Mouse (Mus musculus) ES-Bruce4 (cell line): Measurements from ENCODE around the gene Lipn. TPM values are rescaled to one million over a fixed set of nuclear protein-coding genes. Genes with fewer than 3 reads are reported as not detected.

ENCODE experiments used
- H3K27ac ChIP-seq: 2 replicates; pipeline ENCODE4 v1.5.1; 2012; ENCODE audit warnings: low read length, inconsistent platforms; ENCODE audit not compliant: insufficient read depth
- H3K27me3 ChIP-seq: 2 replicates; pipeline ENCODE4 v1.6.1; 2012; ENCODE audit warnings: mild to moderate bottlenecking, low read length, inconsistent platforms; ENCODE audit not compliant: control insufficient read depth, poor library complexity, insufficient read depth, severe bottlenecking
- H3K36me3 ChIP-seq: 2 replicates; pipeline ENCODE4 v1.6.1; 2012; ENCODE audit warnings: inconsistent platforms, mild to moderate bottlenecking, low read length, moderate library complexity; ENCODE audit not compliant: control insufficient read depth, poor library complexity, insufficient read depth, severe bottlenecking
- H3K4me1 ChIP-seq: one replicate; pipeline ENCODE4 v1.8.1; 2011; ENCODE audit warnings: low read length; ENCODE audit not compliant: control insufficient read depth, insufficient read depth
- H3K4me3 ChIP-seq: 2 replicates; pipeline ENCODE4 v1.5.1; 2011; ENCODE audit warnings: low read depth, mild to moderate bottlenecking, low read length
- H3K9ac ChIP-seq: 2 replicates; pipeline ENCODE4 v1.6.1; 2012; ENCODE audit warnings: low read depth, mild to moderate bottlenecking, inconsistent platforms; ENCODE audit not compliant: poor library complexity, severe bottlenecking
- H3K9me3 ChIP-seq: replicated peaks from 2 replicates; pipeline ENCODE4 v1.6.1; 2012; ENCODE audit warnings: mild to moderate bottlenecking, low read length, inconsistent platforms; ENCODE audit not compliant: control insufficient read depth, poor library complexity, insufficient read depth, severe bottlenecking
- CTCF ChIP-seq: IDR thresholded peaks from one replicate; pipeline ENCODE4 v1.8.1; 2011; ENCODE audit warnings: low read depth, low read length
- EP300 ChIP-seq: IDR thresholded peaks from 2 replicates; pipeline ENCODE4 v1.6.1; 2011; ENCODE audit warnings: low read depth, low read length; ENCODE audit not compliant: insufficient read depth
- POLR2A ChIP-seq: IDR thresholded peaks from one replicate; pipeline ENCODE4 v1.8.1; 2011; ENCODE audit warnings: low read length; ENCODE audit not compliant: insufficient read depth
- polyA plus RNA-seq: library from polyadenylated mRNA; stranded (reverse); fragments of >200 nt; gene quantifications from 2 replicates; pipeline ENCODE4 v1.2.4, GENCODE M21; 2011; ENCODE audit warnings: low read depth; ENCODE audit not compliant: missing spikeins, insufficient read depth, insufficient read length

Gene Lipn
- polyA plus RNA-seq, 1 experiment = not detected

DNA sequence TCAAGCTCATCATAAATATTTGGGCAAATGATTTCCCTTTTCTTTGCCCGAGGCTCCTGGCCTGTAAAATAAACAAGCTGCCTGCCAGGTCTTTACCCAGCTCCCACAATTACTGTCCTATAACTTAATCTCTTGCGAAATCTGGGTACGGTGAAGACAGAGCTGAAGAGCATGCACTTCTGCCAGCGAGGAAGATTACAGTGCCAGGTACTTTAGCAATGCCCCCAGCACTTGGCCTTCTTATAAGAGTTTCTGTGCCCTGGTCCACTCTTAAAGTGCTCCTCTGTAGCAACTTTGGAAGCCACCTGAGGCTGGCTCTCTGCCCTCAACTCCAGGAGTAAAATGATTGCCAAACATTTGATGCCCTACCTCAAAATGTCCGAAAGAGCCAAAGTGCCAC lies 28.2 kb downstream of the Lipn start:
- no peaks in the 10 kb centered on the region for H3K27me3 ChIP-seq
- H3K9me3 ChIP-seq = no peaks in the 10 kb centered on the region
- H3K4me3 ChIP-seq = no peak overlapping the region
- no peaks in the 10 kb centered on the region for H3K4me1 ChIP-seq
- H3K36me3 ChIP-seq = no peaks in the 10 kb centered on the region
- no peak overlapping the region for H3K9ac ChIP-seq
- no peak for TF ChIP-seq POLR2A
- TF ChIP-seq CTCF = no peak
- TF ChIP-seq EP300 = no peak
- H3K27ac ChIP-seq = no peak overlapping the region

DNA sequence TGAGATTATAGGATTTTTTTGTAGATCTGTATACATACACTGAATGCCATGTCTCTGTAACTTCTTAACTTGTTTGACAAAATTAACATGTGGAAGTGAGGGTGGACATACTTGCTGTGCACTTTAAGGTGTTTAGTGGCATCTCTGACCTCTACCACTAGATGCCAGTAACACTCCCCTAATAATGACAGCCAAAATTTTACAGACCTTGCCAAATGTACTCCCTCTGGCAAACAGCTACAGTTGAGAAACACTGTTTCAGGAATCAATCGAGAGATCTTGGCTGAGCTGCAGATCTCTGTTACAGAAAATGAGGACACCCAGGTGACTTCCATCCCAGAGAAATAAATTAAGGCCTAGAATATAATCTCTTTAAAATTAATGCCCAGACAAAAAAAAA lies 29.1 kb downstream of the Lipn start:
- Histone ChIP-seq H3K9me3 (no peaks in the 10 kb centered on the region), H3K27ac (no peak overlapping the region), H3K9ac (no peak overlapping the region), H3K4me1 (no peaks in the 10 kb centered on the region), H3K4me3 (no peak overlapping the region), H3K36me3 (no peaks in the 10 kb centered on the region), H3K27me3 (no peaks in the 10 kb centered on the region)
- no peak for TF ChIP-seq POLR2A
- TF ChIP-seq CTCF = no peak
- TF ChIP-seq EP300 = no peak

DNA sequence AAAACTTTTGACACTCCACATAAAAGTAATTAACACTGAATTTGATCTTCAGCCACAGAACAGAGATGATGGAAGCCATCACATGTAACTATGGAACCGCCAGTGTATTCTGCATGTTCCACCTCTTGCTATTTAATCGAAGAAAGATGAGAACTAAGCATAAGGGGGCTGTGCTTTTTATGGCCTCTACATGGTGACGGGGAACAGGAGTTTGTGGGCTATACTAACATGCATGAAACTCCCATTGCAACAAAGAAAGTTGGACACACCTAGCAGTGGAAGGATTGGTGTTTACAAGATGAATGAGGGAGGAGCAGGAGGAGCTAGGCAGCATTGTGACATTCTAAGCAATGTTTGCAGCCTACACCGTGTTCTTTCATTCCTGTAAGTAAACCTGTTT lies 33.5 kb downstream of the Lipn start, which contains the start of gene Lipm:
Lipm (plus strand) TSS at position 301 of the 400 bp plus-strand sequence.
- no peak within 1 kb of the TSS for H3K27ac ChIP-seq
- H3K4me1 ChIP-seq = no peaks in the 10 kb centered on the region
- no peak within 1 kb of the TSS for H3K9ac ChIP-seq
- H3K9me3 ChIP-seq = no peaks in the 10 kb centered on the region
- H3K4me3 ChIP-seq = no peak within 1 kb of the TSS
- H3K36me3 ChIP-seq = no peaks in the 10 kb centered on the region
- H3K27me3 ChIP-seq = no peaks in the 10 kb centered on the region
- TF ChIP-seq EP300 (no peak), POLR2A (no peak)

DNA sequence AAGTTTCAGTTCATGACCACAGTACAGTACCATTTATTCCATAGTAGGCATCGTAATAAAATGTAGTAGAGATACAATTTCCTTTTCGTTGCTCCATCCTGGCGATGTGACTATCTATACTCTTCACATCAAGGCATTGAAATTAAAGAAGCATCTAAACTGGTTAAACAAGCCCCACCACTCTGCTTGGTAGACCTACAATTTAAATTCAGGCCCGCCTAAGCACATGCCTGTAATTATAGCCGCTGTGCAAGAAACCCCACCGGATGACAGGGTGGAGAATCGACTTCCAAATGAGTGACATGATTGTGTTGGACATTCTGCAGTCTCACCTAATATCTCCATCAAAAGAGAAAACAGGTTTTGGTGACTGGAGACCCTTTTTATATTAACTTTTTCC lies 34.7 kb downstream of the Lipn start:
- Histone ChIP-seq H3K36me3 (no peaks in the 10 kb centered on the region), H3K27me3 (no peaks in the 10 kb centered on the region), H3K9me3 (no peaks in the 10 kb centered on the region), H3K9ac (no peak overlapping the region), H3K27ac (no peak overlapping the region), H3K4me3 (no peak overlapping the region), H3K4me1 (no peaks in the 10 kb centered on the region)
- TF ChIP-seq CTCF (no peak), POLR2A (no peak), EP300 (no peak)

DNA sequence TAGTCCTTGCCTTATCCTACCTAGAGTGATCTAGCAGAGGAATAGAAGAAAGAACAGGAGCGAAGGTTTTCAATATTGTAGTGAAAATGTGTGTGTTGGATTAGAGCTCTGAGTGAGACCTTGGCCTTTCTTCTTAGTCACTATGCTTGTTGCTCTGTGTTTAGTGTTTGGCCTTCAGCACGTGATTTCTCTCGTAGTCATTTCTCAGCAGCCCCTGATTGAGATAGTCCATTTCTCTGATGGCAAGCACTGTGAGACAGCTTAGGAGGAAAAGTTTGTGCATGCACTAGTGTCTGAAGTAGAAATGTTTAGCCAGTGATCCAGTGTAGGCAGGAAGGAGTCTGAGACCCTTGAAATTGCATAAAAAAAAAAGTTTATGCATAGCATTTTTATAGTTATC lies 37.7 kb downstream of the Lipn start:
- H3K9me3 ChIP-seq = no peaks in the 10 kb centered on the region
- no peak overlapping the region for H3K4me3 ChIP-seq

DNA sequence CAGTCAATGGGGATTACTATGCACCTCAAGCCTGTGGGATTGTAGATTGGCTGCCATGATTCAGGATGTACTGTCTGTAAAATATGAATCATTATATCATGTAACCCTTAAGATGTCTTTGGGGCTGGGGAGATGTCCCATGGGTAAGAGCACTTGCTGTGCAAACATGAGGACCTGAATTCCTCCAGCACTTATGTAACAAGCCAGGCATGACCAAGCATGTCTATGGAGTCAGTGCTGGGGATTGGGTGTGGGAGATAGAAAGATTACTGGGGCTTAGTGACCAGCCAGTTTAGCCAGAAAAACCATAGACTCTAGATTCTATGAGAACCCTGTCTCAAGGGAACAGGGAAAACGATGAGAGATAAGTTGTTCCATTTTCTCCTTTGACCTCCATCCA lies 51.9 kb downstream of the Lipn start:
- Histone ChIP-seq H3K4me1 (no peaks in the 10 kb centered on the region), H3K9ac (no peak overlapping the region), H3K27me3 (no peaks in the 10 kb centered on the region), H3K36me3 (no peaks in the 10 kb centered on the region), H3K9me3 (no peaks in the 10 kb centered on the region), H3K27ac (no peak overlapping the region), H3K4me3 (no peak overlapping the region)
- TF ChIP-seq EP300 (no peak), CTCF (no peak), POLR2A (no peak)

More for the DNA sequence above, 37.7 kb downstream of the Lipn start:
- TF ChIP-seq EP300 (no peak), CTCF (no peak), POLR2A (no peak)
- Histone ChIP-seq H3K27ac (no peak overlapping the region), H3K9ac (no peak overlapping the region), H3K27me3 (no peaks in the 10 kb centered on the region), H3K36me3 (no peaks in the 10 kb centered on the region), H3K4me1 (no peaks in the 10 kb centered on the region)
